Mouse (Mus musculus) forebrain, embryonic 15.5 days (tissue): ENCODE data around the gene Dab1. TPM values are rescaled to one million over a fixed set of nuclear protein-coding genes. Genes with fewer than 3 reads are reported as not detected.

Experiments used
- ATAC-seq: fragments of 200-750 bp; cut with Nextera tagmentation; replicated peaks from 2 replicates; pipeline ENCODE4 v1.8.0; 2017; ENCODE audit warnings: mild to moderate bottlenecking, moderate TSS enrichment, moderate library complexity
- H3K27ac ChIP-seq: fragments of 300-500 bp; sonication (generic); replicated peaks from 2 replicates; pipeline ENCODE4 v1.5.1; 2015; ENCODE audit warnings: mild to moderate bottlenecking, inconsistent platforms
- H3K27me3 ChIP-seq: fragments of 300-500 bp; sonication (generic); 2 replicates; pipeline ENCODE4 v1.6.1; 2015; ENCODE audit warnings: inconsistent platforms
- H3K36me3 ChIP-seq: fragments of 300-500 bp; sonication (generic); 2 replicates; pipeline ENCODE4 v1.6.1; 2015; ENCODE audit warnings: mild to moderate bottlenecking, inconsistent platforms
- H3K4me1 ChIP-seq: fragments of 300-500 bp; sonication (generic); 2 replicates; pipeline ENCODE4 v1.6.1; 2015; ENCODE audit warnings: inconsistent platforms
- H3K4me2 ChIP-seq: fragments of 300-500 bp; sonication (generic); replicated peaks from 2 replicates; pipeline ENCODE4 v1.6.1; 2015; ENCODE audit warnings: mild to moderate bottlenecking, inconsistent platforms
- H3K4me3 ChIP-seq: fragments of 300-500 bp; sonication (generic); 2 replicates; pipeline ENCODE4 v1.5.1; 2015; ENCODE audit warnings: mild to moderate bottlenecking, inconsistent platforms
- H3K9ac ChIP-seq: fragments of 300-500 bp; sonication (generic); replicated peaks from 2 replicates; pipeline ENCODE4 v1.6.1; 2015; ENCODE audit warnings: mild to moderate bottlenecking, inconsistent platforms
- H3K9me3 ChIP-seq: fragments of 300-500 bp; sonication (generic); 2 replicates; pipeline ENCODE4 v1.6.1; 2016; ENCODE audit warnings: inconsistent platforms
- WGBS: fragments of 180-500 bp; shearing (Covaris S2); methylation state at CpG from one replicate; pipeline ENCODE4 v1.1.7; 2015; ENCODE audit warnings: mixed read lengths; 5-methylcytosine and 5-hydroxymethylcytosine counted together
- polyA plus RNA-seq: library from polyadenylated mRNA; unstranded; fragments of >200 nt; fragmentation: Nextera tagmentation; extraction: Ambion mirVana; gene quantifications from 2 replicates; pipeline ENCODE4 v1.2.1, GENCODE M21; 2015

The Dab1 gene
- polyA plus RNA-seq, 1 experiment from 2014 or later: 174 TPM

DNA sequence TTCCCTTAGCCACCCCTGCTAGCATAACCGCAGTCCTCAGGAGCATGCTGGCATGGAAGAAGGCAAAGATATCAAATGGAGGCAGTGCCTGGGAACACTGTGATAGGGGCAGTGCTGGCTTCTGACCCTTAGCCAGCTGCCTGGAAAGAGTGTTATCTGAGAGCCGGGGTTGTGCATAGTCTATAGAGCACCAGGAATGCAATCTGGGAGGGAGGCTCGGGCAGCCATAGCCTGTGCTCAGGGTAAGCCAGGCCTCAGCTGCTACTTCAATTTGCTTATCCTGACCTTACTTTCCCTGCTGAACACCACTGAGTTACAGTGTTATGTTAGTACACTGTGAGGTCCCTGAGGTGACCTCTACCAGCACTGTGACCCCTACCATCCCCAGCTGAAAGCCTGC, 448.6 kb downstream of the Dab1 start:
- Histone ChIP-seq H3K4me2 (no peak overlapping the region), H3K4me1 (peaks cover 14% of the 10 kb centered on the region), H3K27ac (no peak overlapping the region), H3K36me3 (no peaks in the 10 kb centered on the region), H3K4me3 (no peak overlapping the region), H3K27me3 (no peaks in the 10 kb centered on the region), H3K9me3 (no peaks in the 10 kb centered on the region), H3K9ac (no peak overlapping the region)
- 32% methylated on average over 3 of the region's 3 CpGs for WGBS
- no peak for ATAC-seq

DNA sequence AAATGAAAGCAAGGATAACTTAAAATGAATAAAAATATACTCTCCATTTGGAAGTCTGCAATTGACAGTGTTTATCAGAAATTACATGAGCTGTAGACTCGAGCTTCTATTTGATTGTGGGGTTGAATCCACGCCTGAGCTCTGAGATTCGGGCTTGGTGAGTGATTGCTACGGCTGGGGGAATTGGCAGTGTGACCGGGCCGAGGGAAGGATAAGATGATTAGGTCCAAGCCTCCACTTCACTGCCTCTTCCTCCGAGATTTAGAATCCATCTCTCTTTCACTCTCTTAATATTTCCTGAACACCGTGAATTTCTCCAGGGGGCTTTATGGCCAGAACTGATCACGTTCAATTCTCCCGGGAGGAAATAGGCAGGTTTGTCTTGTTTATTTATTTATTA, 452.1 kb downstream of the Dab1 start:
- ATAC-seq: no peak
- H3K27me3 ChIP-seq: no peaks in the 10 kb centered on the region
- WGBS: 84% methylated on average over 10 of the region's 10 CpGs
- no peak overlapping the region for H3K9ac ChIP-seq
- no peak overlapping the region for H3K4me2 ChIP-seq
- peaks cover 10% of the 10 kb centered on the region for H3K4me1 ChIP-seq
- H3K27ac ChIP-seq: no peak overlapping the region
- no peaks in the 10 kb centered on the region for H3K9me3 ChIP-seq
- no peak overlapping the region for H3K4me3 ChIP-seq
- no peaks in the 10 kb centered on the region for H3K36me3 ChIP-seq

DNA sequence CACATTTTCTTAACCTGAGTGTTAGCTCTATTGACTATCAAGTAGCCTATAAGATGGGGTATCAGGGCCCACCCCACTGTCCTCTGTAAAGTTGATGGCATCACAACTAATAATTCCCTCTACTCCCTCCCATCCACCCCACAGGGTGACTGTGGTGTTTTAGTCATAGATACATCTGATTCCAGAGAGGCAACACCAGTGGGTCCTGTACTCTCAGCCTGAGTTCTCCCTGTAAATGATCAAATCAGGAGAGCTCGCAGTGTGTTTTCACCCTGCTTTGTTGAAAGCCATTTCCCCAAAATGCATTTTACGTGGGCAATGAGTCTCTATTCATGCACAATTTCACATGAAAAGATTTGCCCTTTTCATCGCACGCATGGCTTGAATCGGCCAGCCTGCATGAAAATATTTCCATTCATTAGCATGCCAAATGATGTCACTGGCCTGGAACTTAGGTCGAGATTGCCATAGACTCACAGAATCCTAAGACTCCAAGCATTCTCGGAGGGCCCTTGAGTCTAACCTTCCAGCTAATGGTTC, 454.8 kb downstream of the Dab1 start:
- Histone ChIP-seq H3K9ac (no peak overlapping the region), H3K27ac (no peak overlapping the region), H3K4me2 (no peak overlapping the region), H3K4me1 (no peaks in the 10 kb centered on the region), H3K36me3 (no peaks in the 10 kb centered on the region), H3K27me3 (no peaks in the 10 kb centered on the region), H3K9me3 (no peaks in the 10 kb centered on the region), H3K4me3 (no peak overlapping the region)
- WGBS: 7% methylated on average over 7 of the region's 7 CpGs
- ATAC-seq: peak; percentile 77

DNA sequence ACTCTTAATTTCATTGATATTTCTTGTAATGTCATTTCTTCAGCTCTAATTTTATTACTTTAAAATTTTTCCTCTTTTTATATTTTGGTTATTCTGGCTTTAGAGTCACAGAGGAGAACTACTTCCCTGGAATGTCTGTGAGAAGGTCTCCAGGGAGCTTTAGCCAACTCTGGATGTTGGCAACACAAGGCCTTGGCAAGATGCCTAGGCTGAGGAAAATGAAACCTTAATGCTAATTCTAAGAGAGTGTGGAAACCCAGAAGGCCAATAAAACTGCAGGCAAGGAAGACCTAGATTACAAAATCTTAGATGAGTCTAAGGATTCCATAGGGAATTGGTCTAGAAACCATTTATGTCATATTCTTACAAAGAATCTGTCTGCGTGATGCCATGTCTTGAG, 458.6 kb downstream of the Dab1 start:
- Histone ChIP-seq H3K9me3 (no peaks in the 10 kb centered on the region), H3K9ac (no peak overlapping the region), H3K4me1 (no peaks in the 10 kb centered on the region), H3K4me2 (no peak overlapping the region), H3K4me3 (no peak overlapping the region), H3K36me3 (no peaks in the 10 kb centered on the region), H3K27me3 (no peaks in the 10 kb centered on the region), H3K27ac (no peak overlapping the region)
- no peak for ATAC-seq
- 90% methylated on average over 1 of the region's 1 CpGs for WGBS

DNA sequence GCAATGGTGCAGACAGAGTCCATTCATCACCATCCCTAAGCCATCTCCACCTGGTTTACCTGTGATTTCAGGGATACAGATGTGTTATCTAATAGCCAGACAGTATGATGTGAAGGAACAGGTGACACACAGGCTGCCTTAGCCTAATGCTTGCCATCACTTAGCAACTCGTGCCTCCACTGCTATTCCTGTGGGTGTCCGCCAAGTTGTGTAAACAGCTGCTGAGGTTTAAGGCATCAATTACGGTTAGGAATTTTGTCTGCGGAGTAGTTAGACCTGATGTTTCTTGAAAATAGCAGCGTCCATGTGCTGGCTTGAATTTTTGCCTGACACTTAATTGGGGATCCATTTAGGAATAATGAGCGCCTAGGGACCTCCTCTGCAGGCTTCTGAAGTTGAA, 487.1 kb downstream of the Dab1 start:
- Histone ChIP-seq H3K27me3 (no peaks in the 10 kb centered on the region), H3K27ac (no peak overlapping the region), H3K9me3 (no peaks in the 10 kb centered on the region), H3K4me2 (no peak overlapping the region), H3K4me1 (0 out of 2 replicates have a peak, but pooled peaks cover under 1% of the 10 kb centered on the region), H3K36me3 (no peaks in the 10 kb centered on the region), H3K9ac (no peak overlapping the region), H3K4me3 (no peak overlapping the region)
- no peak for ATAC-seq
- 57% methylated on average over 6 of the region's 6 CpGs for WGBS

DNA sequence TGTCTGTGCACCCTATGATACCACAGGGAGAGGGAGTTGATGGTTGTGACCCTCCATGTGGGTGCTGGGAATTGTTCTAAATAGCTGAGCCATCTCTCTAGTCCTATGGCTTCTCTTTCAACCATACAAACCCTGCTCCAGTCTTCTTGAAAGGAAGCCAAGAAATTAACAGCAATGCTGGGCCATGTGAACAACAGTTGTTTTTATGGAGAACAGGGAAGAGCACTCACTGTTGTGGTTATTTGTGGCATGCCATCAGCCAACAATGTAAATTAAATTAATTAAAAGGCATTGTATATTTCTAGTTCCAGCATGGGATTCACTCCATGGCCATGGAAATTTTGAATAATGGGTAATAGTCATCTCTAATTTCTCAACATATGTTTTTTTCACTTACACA, 492.5 kb downstream of the Dab1 start:
- Histone ChIP-seq H3K27ac (no peak overlapping the region), H3K36me3 (no peaks in the 10 kb centered on the region), H3K4me3 (no peak overlapping the region), H3K9ac (no peak overlapping the region), H3K9me3 (no peaks in the 10 kb centered on the region), H3K4me1 (peaks cover 17% of the 10 kb centered on the region), H3K27me3 (no peaks in the 10 kb centered on the region), H3K4me2 (no peak overlapping the region)
- no peak for ATAC-seq

DNA sequence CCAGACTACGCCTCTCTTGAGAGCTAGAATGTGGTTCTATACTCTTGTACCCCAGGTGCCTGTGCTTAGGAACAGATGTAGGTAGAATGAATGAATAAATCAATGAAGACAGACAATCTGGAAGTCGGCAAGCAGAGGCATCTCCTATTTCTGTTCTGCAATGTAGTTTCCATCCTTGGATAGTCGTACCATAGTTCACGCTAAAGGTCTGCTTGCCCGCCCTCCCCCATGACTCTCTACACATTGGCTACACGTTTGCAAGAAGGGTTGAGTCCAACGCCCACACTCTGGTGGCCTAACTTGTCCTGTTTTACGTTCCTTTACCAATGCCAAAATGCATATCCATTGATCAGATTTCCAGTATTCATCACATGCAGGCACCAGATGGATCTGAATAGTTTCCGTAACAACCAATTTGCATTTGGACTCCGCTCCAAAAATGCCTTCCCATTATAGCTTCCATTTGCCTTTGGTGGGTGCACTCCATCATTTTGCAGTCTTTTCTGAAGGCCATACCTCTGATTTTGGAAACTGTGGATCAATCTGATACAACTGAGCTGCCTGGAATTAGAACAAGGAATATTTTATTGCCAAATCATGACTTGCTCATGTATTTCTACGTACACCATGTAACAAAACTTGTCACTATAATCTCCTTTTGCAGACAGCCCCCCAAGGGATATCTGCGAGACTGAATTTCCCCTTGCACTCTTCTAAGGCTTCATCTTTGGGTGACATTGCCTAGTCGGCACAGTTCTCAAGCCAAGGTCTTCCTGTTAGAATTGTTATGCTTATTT, 494.2 kb downstream of the Dab1 start:
- Histone ChIP-seq H3K9ac (no peak overlapping the region), H3K4me2 (no peak overlapping the region), H3K4me1 (peaks cover 17% of the 10 kb centered on the region), H3K27ac (peak overlapping the region; percentile 77), H3K4me3 (no peak overlapping the region), H3K9me3 (no peaks in the 10 kb centered on the region), H3K27me3 (no peaks in the 10 kb centered on the region), H3K36me3 (no peaks in the 10 kb centered on the region)
- peak; percentile 72 for ATAC-seq
- WGBS: 49% methylated on average over 13 of the region's 13 CpGs

DNA sequence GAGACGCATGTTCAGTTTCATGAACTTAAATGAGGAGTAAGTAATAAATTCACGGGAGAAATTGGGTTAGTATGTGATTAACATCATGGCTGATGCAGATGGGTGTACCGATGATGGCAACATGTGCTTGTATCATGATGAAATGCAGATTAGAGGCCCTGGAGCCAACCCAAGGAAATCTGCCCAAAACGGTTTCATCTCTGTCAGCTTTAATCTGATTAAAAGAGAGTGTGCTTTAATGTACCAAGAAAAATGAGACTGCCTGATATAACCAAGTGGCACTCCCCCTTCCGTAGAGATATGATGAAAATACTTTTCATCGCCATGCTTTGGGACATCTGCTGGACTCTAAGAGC, 494.8 kb downstream of the Dab1 start:
- H3K4me2 ChIP-seq: no peak overlapping the region
- peaks cover 17% of the 10 kb centered on the region for H3K4me1 ChIP-seq
- peak overlapping the region; percentile 77 for H3K27ac ChIP-seq
- ATAC-seq: peak; percentile 73
- WGBS: 59% methylated on average over 6 of the region's 6 CpGs
- H3K9me3 ChIP-seq: no peaks in the 10 kb centered on the region
- H3K4me3 ChIP-seq: no peak overlapping the region
- H3K9ac ChIP-seq: no peak overlapping the region
- H3K27me3 ChIP-seq: no peaks in the 10 kb centered on the region
- H3K36me3 ChIP-seq: no peaks in the 10 kb centered on the region

DNA sequence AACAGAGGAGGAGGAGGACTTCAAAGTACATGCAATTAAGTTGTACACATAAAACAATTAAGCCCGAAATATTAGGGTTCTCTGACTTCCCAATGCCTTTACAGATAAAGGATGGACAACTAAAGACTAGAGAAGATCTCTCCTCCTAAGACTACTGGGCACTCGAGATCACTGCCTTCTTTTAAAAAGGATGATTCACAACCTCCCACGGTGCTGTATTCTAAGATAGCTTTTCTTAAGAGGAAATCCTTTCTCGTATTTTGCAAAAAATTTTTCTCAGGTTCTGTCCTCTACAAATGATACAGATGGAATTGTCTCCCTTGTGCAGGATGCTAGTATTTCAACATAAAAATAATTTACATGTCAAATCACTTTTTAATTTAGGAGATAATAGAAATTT, 500.9 kb downstream of the Dab1 start:
- Histone ChIP-seq H3K4me3 (no peak overlapping the region), H3K36me3 (no peaks in the 10 kb centered on the region), H3K4me1 (no peaks in the 10 kb centered on the region), H3K9me3 (no peaks in the 10 kb centered on the region), H3K4me2 (no peak overlapping the region), H3K9ac (no peak overlapping the region), H3K27me3 (no peaks in the 10 kb centered on the region), H3K27ac (no peak overlapping the region)
- WGBS: 81% methylated on average over 4 of the region's 4 CpGs
- ATAC-seq: no peak

DNA sequence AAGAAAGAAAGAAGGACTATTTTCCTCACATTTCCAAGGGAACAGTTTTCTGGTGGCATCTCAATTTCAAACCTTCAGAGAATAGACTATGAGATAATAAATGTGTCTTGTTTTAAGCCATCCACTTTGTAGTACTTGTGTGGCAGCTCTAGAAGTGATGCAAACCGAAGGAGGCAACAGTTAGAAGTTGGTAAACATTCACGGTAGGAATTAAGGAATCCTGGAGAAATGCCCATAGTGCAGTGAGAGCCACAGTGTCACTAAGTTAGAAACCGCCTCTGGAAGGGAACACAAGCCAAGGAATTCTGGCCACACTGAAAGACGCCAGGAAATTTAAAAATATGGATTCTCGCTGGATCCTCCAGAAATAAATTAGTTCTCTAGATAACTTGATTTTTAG, 502.8 kb downstream of the Dab1 start:
- Histone ChIP-seq H3K4me2 (no peak overlapping the region), H3K27me3 (no peaks in the 10 kb centered on the region), H3K4me1 (no peaks in the 10 kb centered on the region), H3K9ac (no peak overlapping the region), H3K9me3 (no peaks in the 10 kb centered on the region), H3K27ac (no peak overlapping the region), H3K4me3 (no peak overlapping the region), H3K36me3 (no peaks in the 10 kb centered on the region)
- 81% methylated on average over 5 of the region's 5 CpGs for WGBS
- no peak for ATAC-seq

DNA sequence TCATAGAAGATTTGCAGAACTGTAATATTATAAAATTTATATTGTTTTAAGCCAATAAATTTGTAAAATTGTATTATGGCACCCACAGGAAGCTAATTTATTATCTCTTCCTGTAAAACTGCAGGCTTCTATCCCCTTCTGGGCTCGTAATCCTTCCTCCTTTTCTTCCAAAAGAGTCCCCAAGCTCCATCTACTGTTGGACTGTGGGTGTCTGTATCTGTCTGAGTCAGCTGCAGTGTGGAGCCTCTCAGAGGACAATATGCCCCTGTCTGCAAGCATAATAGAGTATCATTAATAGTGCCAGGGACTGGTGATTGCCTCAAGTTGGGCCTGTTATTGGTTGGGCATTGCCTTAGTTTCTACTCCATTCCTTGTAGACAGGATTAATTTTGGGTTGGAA, 503.2 kb downstream of the Dab1 start:
- Histone ChIP-seq H3K4me2 (no peak overlapping the region), H3K9me3 (no peaks in the 10 kb centered on the region), H3K27me3 (no peaks in the 10 kb centered on the region), H3K4me3 (no peak overlapping the region), H3K27ac (no peak overlapping the region), H3K36me3 (no peaks in the 10 kb centered on the region), H3K9ac (no peak overlapping the region), H3K4me1 (no peaks in the 10 kb centered on the region)
- no peak for ATAC-seq
- 72% methylated on average over 1 of the region's 1 CpGs for WGBS

DNA sequence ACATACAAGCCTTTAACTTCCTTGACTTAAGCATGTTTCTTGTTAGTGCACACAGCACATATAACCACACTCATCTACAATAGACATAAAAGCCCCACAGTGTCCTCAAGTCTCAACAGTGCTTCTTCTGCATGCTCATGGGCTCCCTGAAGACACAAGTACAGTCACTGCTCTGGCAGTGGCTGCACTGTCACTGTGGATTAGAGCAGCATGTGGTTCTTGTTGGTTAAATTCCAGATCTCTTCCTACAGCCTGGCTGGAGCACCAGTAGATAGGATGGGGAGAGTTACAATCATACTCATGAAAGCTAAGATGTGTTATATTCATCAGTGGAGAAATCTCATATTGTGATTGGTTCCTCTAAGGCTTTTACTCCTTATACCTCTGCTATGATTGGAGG, 534.5 kb downstream of the Dab1 start:
- Histone ChIP-seq H3K9ac (no peak overlapping the region), H3K36me3 (no peaks in the 10 kb centered on the region), H3K27me3 (no peaks in the 10 kb centered on the region), H3K4me3 (no peak overlapping the region), H3K27ac (no peak overlapping the region), H3K9me3 (no peaks in the 10 kb centered on the region), H3K4me1 (no peaks in the 10 kb centered on the region), H3K4me2 (no peak overlapping the region)
- ATAC-seq: no peak

DNA sequence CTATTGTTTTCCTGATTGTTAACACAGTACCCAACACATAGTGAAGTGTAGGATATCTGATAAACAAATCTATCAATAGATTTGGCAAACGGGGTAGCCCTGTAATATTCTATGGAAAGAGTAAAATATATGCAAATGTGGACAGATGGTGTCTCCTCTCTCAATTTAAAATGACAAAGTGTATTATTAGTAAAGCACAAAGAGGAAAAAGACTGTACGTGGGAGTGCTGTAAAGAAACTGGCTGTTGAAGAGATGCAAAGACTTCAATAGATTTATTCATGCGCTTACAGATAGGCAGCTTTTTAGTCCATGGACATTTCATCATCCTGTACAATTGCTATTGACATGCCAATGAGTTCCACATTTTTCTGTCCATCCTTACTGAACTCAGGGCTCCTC, 558.9 kb downstream of the Dab1 start:
- Histone ChIP-seq H3K4me3 (no peak overlapping the region), H3K36me3 (no peaks in the 10 kb centered on the region), H3K9me3 (no peaks in the 10 kb centered on the region), H3K27ac (no peak overlapping the region), H3K27me3 (no peaks in the 10 kb centered on the region), H3K4me2 (no peak overlapping the region), H3K9ac (no peak overlapping the region), H3K4me1 (no peaks in the 10 kb centered on the region)
- no peak for ATAC-seq
- WGBS: 60% methylated on average over 3 of the region's 3 CpGs
